Mouse (Mus musculus) stomach, postnatal 0 days (tissue): ENCODE measurements around the gene Bach2.

Experiments used
- CTCF ChIP-seq: IDR thresholded peaks from 2 replicates; pipeline ENCODE4 v1.5.1; 2016; ENCODE audit warnings: antibody characterized with exemption, low read depth, mild to moderate bottlenecking, moderate library complexity
- EP300 ChIP-seq: optimal IDR thresholded peaks from 2 replicates; pipeline ENCODE3; 2016; ENCODE audit warnings: antibody characterized with exemption

- TF ChIP-seq CTCF (no peak), EP300 (no peak)
Measured at GRCm38 (mm10) chr4:32219428-32220128, 19.0 kb upstream of the Bach2 start.
